Mouse (Mus musculus) forebrain, postnatal 0 days (tissue): ENCODE measurements around the gene Prnp. TPM values are rescaled to one million over a fixed set of nuclear protein-coding genes. Genes with fewer than 3 reads are reported as not detected.

Source experiments
- ATAC-seq: fragments of 200-750 bp; cut with Nextera tagmentation; 2 replicates; pipeline ENCODE4 v1.8.0; 2017; ENCODE audit warnings: mild to moderate bottlenecking, moderate library complexity
- DNase-seq: peaks from one replicate; pipeline ENCODE4 v3.0.0-alpha.2; 2015
- H3K27ac ChIP-seq: fragments of 300-500 bp; sonication (generic); 2 replicates; pipeline ENCODE4 v1.5.1; 2014; ENCODE audit warnings: low read depth, mild to moderate bottlenecking, antibody characterized with exemption, low read length, moderate library complexity, mixed read lengths
- H3K27me3 ChIP-seq: fragments of 300-500 bp; sonication (generic); 2 replicates; pipeline ENCODE4 v1.6.1; 2014; ENCODE audit warnings: mild to moderate bottlenecking, low read length, mixed read lengths; ENCODE audit not compliant: insufficient read depth
- H3K36me3 ChIP-seq: fragments of 300-500 bp; sonication (generic); 2 replicates; pipeline ENCODE4 v1.6.1; 2014; ENCODE audit warnings: mild to moderate bottlenecking, moderate library complexity; ENCODE audit not compliant: insufficient read depth
- H3K4me1 ChIP-seq: fragments of 300-500 bp; sonication (generic); 2 replicates; pipeline ENCODE4 v1.6.1; 2014; ENCODE audit warnings: antibody characterized with exemption; ENCODE audit not compliant: insufficient read depth
- H3K4me2 ChIP-seq: fragments of 300-500 bp; sonication (generic); 2 replicates; pipeline ENCODE4 v1.6.1; 2014; ENCODE audit warnings: low read depth, mild to moderate bottlenecking, moderate library complexity
- H3K4me3 ChIP-seq: fragments of 300-500 bp; sonication (generic); 2 replicates; pipeline ENCODE4 v1.5.1; 2014; ENCODE audit warnings: low read depth, low read length, mixed read lengths
- H3K9ac ChIP-seq: fragments of 300-500 bp; sonication (generic); 2 replicates; pipeline ENCODE4 v1.6.1; 2014; ENCODE audit warnings: mild to moderate bottlenecking
- H3K9me3 ChIP-seq: fragments of 300-500 bp; sonication (generic); 2 replicates; pipeline ENCODE4 v1.6.1; 2016; ENCODE audit warnings: low read length
- CTCF ChIP-seq: sonication (generic); IDR thresholded peaks from 2 replicates; pipeline ENCODE4 v1.5.1; 2016; ENCODE audit warnings: antibody characterized with exemption, control low read depth, low read depth
- WGBS: fragments of 180-500 bp; shearing (Covaris S2); extraction: QIAGEN DNeasy Blood & Tissue Kit; methylation state at CpG from one replicate; pipeline ENCODE4 v1.1.7; 2014; 5-methylcytosine and 5-hydroxymethylcytosine counted together
- polyA plus RNA-seq: library from polyadenylated mRNA; unstranded; fragments of >200 nt; fragmentation: Nextera tagmentation; extraction: Ambion mirVana; gene quantifications from 2 replicates; pipeline ENCODE4 v1.2.1, GENCODE M21; 2015
- total RNA-seq: library from RNA; depleted of rRNA; stranded (reverse); fragments of >200 nt; gene quantifications from 2 replicates; pipeline ENCODE4 v1.2.3, GENCODE M21; 2014

The Prnp gene
- total and polyA plus RNA-seq, 2 experiments from 2014 or later = 356 to 423 TPM

DNA sequence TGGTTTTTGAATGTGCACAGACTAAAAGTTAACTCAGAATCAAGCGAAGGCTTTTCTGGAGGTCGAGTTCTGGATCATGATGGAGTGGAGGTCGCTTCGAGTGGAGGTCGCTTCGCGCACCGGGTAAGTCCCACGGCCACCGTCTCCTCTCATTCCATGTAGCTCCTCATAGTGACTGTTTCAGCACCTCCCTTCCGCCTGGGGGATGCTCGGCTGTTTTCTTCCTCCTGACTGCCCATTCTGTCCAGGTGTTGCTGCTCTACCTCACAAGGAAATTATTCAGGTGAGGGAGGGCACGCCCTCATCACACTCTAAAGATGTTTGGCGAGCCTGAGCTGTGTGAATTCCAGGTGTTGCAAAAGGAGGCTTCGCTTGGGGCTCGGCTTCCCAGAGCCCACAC lies 36.6 kb downstream of the Prnp start:
- Histone ChIP-seq H3K36me3 (no peaks in the 10 kb centered on the region), H3K4me3 (no peak overlapping the region), H3K4me2 (no peak overlapping the region), H3K9ac (no peak overlapping the region), H3K4me1 (no peaks in the 10 kb centered on the region), H3K9me3 (no peaks in the 10 kb centered on the region), H3K27ac (no peak overlapping the region), H3K27me3 (no peaks in the 10 kb centered on the region)
- no peak for ATAC-seq
- no peak for TF ChIP-seq CTCF
- DNase-seq = no peak
- WGBS = 93% methylated on average over 16 of the region's 16 CpGs

DNA sequence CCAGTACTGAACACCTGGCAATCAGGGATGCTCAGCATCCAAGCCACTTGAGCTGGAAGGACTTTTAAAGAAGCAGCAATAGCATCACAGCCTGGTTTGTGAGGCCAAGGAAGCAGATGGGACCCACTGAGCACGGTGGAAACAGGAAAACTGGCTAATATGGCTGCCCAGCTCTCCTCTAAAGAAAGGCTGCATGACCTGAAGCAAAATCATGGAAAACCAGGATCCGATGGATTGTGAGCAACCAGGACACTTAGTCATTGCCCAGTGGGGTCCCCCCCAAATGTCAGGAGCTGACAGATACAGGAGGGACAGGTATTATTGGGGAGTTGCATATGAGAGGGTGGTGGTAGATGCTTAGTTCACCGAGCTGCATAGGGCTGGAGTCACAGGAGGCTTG lies 38.4 kb downstream of the Prnp start:
- H3K36me3 ChIP-seq = no peaks in the 10 kb centered on the region
- WGBS = 75% methylated on average over 3 of the region's 3 CpGs
- no peak for ATAC-seq
- H3K4me1 ChIP-seq = no peaks in the 10 kb centered on the region
- H3K9ac ChIP-seq = no peak overlapping the region
- TF ChIP-seq CTCF = no peak
- no peak overlapping the region for H3K4me2 ChIP-seq
- no peak for DNase-seq
- H3K9me3 ChIP-seq = no peaks in the 10 kb centered on the region
- H3K27me3 ChIP-seq = no peaks in the 10 kb centered on the region
- H3K4me3 ChIP-seq = no peak overlapping the region
- H3K27ac ChIP-seq = no peak overlapping the region

DNA sequence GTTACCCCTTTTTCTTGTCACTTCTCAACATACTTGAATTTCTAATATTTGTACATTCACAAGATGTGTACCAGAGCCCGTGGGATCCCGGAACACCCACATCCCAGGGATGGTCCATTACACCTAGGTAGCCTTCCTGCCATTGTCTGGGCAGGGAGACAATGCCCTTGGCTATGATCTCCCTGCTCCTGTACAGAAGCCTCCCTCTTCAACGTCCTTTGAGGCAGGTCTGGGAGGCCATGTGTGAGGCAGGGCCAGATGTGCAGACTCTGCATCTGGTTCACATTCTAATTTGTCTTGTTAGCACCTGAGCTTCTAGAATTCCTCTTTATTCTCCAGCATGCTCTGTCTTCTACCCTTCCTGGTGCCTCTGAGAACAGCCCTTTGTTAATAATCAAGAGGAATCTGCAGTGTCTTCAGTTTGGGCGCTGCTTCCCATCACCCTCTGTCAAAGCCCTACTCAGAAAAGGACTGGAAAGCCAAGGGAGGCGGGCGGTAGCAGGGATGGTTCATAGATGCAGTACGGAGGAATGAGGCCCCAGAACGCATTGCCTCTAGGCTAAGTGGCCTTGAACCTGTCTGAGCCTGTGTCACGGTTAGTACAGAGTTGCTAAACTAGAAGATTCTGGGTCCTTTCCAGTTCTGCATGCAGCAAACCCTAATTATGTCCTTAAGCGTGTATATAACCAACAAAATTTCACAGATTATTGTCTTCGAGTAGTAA lies 39.4 kb downstream of the Prnp start:
- ATAC-seq (no peak), DNase-seq (no peak)
- Histone ChIP-seq H3K27ac (no peak overlapping the region), H3K4me3 (no peak overlapping the region), H3K4me2 (no peak overlapping the region), H3K4me1 (no peaks in the 10 kb centered on the region), H3K27me3 (no peaks in the 10 kb centered on the region), H3K9me3 (no peaks in the 10 kb centered on the region), H3K36me3 (no peaks in the 10 kb centered on the region), H3K9ac (no peak overlapping the region)
- no peak for TF ChIP-seq CTCF
- 75% methylated on average over 11 of the region's 11 CpGs for WGBS

GRCm38 (mm10) chr2:131949767-131950597 lies 40.3 kb downstream of the Prnp start:
- Histone ChIP-seq H3K4me3 (no peak overlapping the region), H3K27me3 (no peaks in the 10 kb centered on the region), H3K27ac (no peak overlapping the region), H3K4me2 (no peak overlapping the region), H3K9me3 (no peaks in the 10 kb centered on the region), H3K36me3 (no peaks in the 10 kb centered on the region), H3K9ac (no peak overlapping the region), H3K4me1 (no peaks in the 10 kb centered on the region)
- DNase-seq (peak; percentile 86), ATAC-seq (peak; percentile 67; the same call in 1 of the 2 replicates)
- 50% methylated on average over 9 of the region's 9 CpGs for WGBS
- peak; percentile 89 for TF ChIP-seq CTCF

GRCm38 (mm10) chr2:131950598-131951095 lies 40.9 kb downstream of the Prnp start, which contains the start of gene Prnd:
Prnd (plus strand) TSS chr2:131950861.
- Histone ChIP-seq H3K9me3 (no peaks in the 10 kb centered on the region), H3K27ac (no peak within 1 kb of the TSS), H3K36me3 (no peaks in the 10 kb centered on the region), H3K27me3 (no peaks in the 10 kb centered on the region), H3K4me1 (no peaks in the 10 kb centered on the region), H3K4me3 (no peak within 1 kb of the TSS), H3K4me2 (no peak within 1 kb of the TSS), H3K9ac (no peak within 1 kb of the TSS)
- no peak for TF ChIP-seq CTCF
- ATAC-seq (no peak), DNase-seq (no peak)
- 22% methylated on average over 11 of the region's 11 CpGs for WGBS

- no peak overlapping the region for H3K9ac ChIP-seq
- H3K36me3 ChIP-seq = no peaks in the 10 kb centered on the region
- H3K9me3 ChIP-seq = no peaks in the 10 kb centered on the region
- H3K27me3 ChIP-seq = no peaks in the 10 kb centered on the region
- DNase-seq (no peak), ATAC-seq (no peak)
- H3K4me3 ChIP-seq = no peak overlapping the region
- H3K27ac ChIP-seq = no peak overlapping the region
- H3K4me2 ChIP-seq = no peak overlapping the region
- TF ChIP-seq CTCF = no peak
- 47% methylated on average over 2 of the region's 2 CpGs for WGBS
- H3K4me1 ChIP-seq = no peaks in the 10 kb centered on the region
Observed at GRCm38 (mm10) chr2:131952456-131952855, 42.7 kb downstream of the Prnp start.
